12 mouse cellular contexts compared by ENCODE assay signal in the genomic region with DNA sequence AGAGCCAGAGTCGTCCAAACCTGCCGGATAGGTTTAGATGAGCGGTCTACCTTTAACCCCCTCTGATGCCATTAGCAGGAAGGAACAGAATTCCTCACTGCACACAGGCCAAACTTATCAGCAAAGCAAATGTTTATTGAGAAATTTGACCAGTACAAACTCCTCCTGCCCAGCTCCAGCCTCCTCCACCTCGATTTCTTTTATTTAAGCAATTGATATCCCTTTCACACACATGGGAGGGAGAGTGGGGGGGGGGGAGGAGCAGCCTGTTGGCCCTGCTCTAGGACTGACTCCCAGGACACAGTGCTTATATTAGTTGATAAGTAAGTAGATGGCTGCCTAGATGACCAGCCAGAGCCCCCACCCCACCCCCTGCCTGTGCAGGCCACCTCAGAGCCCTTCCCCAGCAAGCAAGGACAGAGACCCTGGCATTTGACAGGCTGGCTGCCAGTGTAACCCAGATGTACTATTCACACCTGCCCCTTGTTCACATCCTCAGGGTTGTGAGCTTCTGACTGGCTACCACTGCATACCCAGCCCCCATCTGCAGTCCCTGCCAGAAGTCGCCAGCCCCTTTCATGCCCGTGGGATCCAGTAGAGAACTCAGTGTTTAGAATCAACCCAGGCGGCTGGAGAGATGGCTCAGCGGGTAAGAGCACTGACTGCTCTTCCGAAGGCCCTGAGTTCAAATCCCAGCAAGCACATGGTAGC.
DNase-seq lines count a peak whose midpoint lies in the region; ATAC-seq and TF ChIP-seq lines count a peak whose summit lies in the region.
"Had no signal": no experiment of that assay in that cellular context is flagged by ENCODE, and none has a peak within 500 bp of the region (broad histone marks: within the 10 kb centered on the region; RNA-seq: fewer than 3 reads in every experiment).

No protein-coding gene starts in this region.

- no peaks in the 10 kb centered on the region for H3K36me3 ChIP-seq in intestine, embryonic 14.5 days (ENCODE audit: control insufficient read depth, insufficient read depth, low read length)
- no peaks in the 10 kb centered on the region; the same call in 1 of the 2 replicates for H3K36me3 ChIP-seq in intestine, postnatal 0 days (ENCODE audit: control insufficient read depth, insufficient read depth)
- H3K36me3 ChIP-seq in midbrain, embryonic 10.5 days: no peaks in the 10 kb centered on the region
- H3K36me3 ChIP-seq in midbrain, postnatal 0 days (ENCODE audit: insufficient read depth, low read length): no peaks in the 10 kb centered on the region
- H3K36me3 ChIP-seq in stomach, embryonic 16.5 days (ENCODE audit: control insufficient read depth, insufficient read depth, low read length): no peaks in the 10 kb centered on the region
- H3K36me3 ChIP-seq: heart, embryonic 12.5 days; midbrain, embryonic 15.5 days had no signal

- H3K4me3 ChIP-seq in intestine, embryonic 14.5 days (ENCODE audit: low read depth, low read length): no peak overlapping the region
- no peak overlapping the region for H3K4me3 ChIP-seq in intestine, postnatal 0 days (ENCODE audit: low read depth, low read length)
- H3K4me3 ChIP-seq in midbrain, embryonic 10.5 days: no peak overlapping the region
- H3K4me3 ChIP-seq in midbrain, postnatal 0 days (ENCODE audit: low read depth, low read length): no peak overlapping the region
- H3K4me3 ChIP-seq in embryonic fibroblast, embryonic 13.5 days (ENCODE audit: insufficient read depth, low read length): no peak overlapping the region
- H3K4me3 ChIP-seq in stomach, embryonic 16.5 days (replicated peaks; ENCODE audit: low read length): no peak overlapping the region
- H3K4me3 ChIP-seq: heart, embryonic 12.5 days; midbrain, embryonic 15.5 days had no signal

- no peak overlapping the region for H3K9ac ChIP-seq in intestine, embryonic 14.5 days (ENCODE audit: low read length)
- no peak overlapping the region for H3K9ac ChIP-seq in intestine, postnatal 0 days (ENCODE audit: low read depth, low read length)
- no peak overlapping the region for H3K9ac ChIP-seq in midbrain, postnatal 0 days (replicated peaks; ENCODE audit: low read length, poor library complexity, severe bottlenecking)
- peak overlapping the region; percentile 40; the same call in 1 of the 2 replicates for H3K9ac ChIP-seq in stomach, embryonic 16.5 days (ENCODE audit: low read length)
- H3K9ac ChIP-seq: heart, embryonic 12.5 days; liver, embryonic 14.5 days; midbrain, embryonic 15.5 days had no signal

- H3K4me2 ChIP-seq in intestine, embryonic 14.5 days (ENCODE audit: low read length): no peak overlapping the region
- no peak overlapping the region for H3K4me2 ChIP-seq in intestine, postnatal 0 days (replicated peaks; ENCODE audit: low read depth)
- no peak overlapping the region for H3K4me2 ChIP-seq in midbrain, postnatal 0 days (ENCODE audit: low read depth, low read length, poor library complexity, severe bottlenecking)
- H3K4me2 ChIP-seq in stomach, embryonic 16.5 days (ENCODE audit: low read depth, low read length): 0 out of 2 replicates have a peak overlapping the region, but pooled peaks have one; percentile 6
- H3K4me2 ChIP-seq: heart, embryonic 12.5 days; midbrain, embryonic 15.5 days had no signal

- H3K27me3 ChIP-seq in intestine, embryonic 14.5 days (replicated peaks; ENCODE audit: control insufficient read depth, insufficient read depth, low read length): no peaks in the 10 kb centered on the region
- no peaks in the 10 kb centered on the region for H3K27me3 ChIP-seq in intestine, postnatal 0 days (replicated peaks; ENCODE audit: control insufficient read depth, insufficient read depth, low read length)
- H3K27me3 ChIP-seq in midbrain, embryonic 10.5 days (ENCODE audit: low read depth, poor library complexity, severe bottlenecking): no peaks in the 10 kb centered on the region
- H3K27me3 ChIP-seq in midbrain, postnatal 0 days (ENCODE audit: insufficient read depth, low read length): no peaks in the 10 kb centered on the region
- no peaks in the 10 kb centered on the region for H3K27me3 ChIP-seq in stomach, embryonic 16.5 days (ENCODE audit: control insufficient read depth, insufficient read depth, low read length)
- H3K27me3 ChIP-seq: heart, embryonic 12.5 days; midbrain, embryonic 15.5 days had no signal

- H3K4me1 ChIP-seq in intestine, embryonic 14.5 days (replicated peaks; ENCODE audit: control insufficient read depth, insufficient read depth, low read length): peaks cover 91% of the 10 kb centered on the region
- peaks cover 12% of the 10 kb centered on the region; the same call in 1 of the 2 replicates for H3K4me1 ChIP-seq in intestine, postnatal 0 days (replicated peaks; ENCODE audit: control insufficient read depth, insufficient read depth, low read length)
- peaks cover 59% of the 10 kb centered on the region for H3K4me1 ChIP-seq in midbrain, embryonic 10.5 days
- H3K4me1 ChIP-seq in midbrain, postnatal 0 days (ENCODE audit: insufficient read depth, low read length): 0 out of 2 replicates have a peak, but pooled peaks cover 4% of the 10 kb centered on the region
- peaks cover 32% of the 10 kb centered on the region for H3K4me1 ChIP-seq in embryonic fibroblast, embryonic 13.5 days (ENCODE audit: control insufficient read depth, insufficient read depth, low read length)
- peaks cover 87% of the 10 kb centered on the region for H3K4me1 ChIP-seq in stomach, embryonic 16.5 days (ENCODE audit: control insufficient read depth, insufficient read depth, low read length)

- no peak for TF ChIP-seq CTCF in intestine, postnatal 0 days (IDR thresholded peaks at IDR 0.05; ENCODE audit: low read depth)
- no peak for TF ChIP-seq CTCF in midbrain, postnatal 0 days (IDR thresholded peaks at IDR 0.05)
- TF ChIP-seq CTCF in embryonic fibroblast, embryonic 13.5 days (IDR thresholded peaks at IDR 0.05; ENCODE audit: borderline replicate concordance, insufficient read depth, low read length): no peak

- no peaks in the 10 kb centered on the region for H3K9me3 ChIP-seq in intestine, embryonic 14.5 days (ENCODE audit: control insufficient read depth, low read length)
- H3K9me3 ChIP-seq in intestine, postnatal 0 days (ENCODE audit: control insufficient read depth): no peaks in the 10 kb centered on the region
- no peaks in the 10 kb centered on the region for H3K9me3 ChIP-seq in midbrain, embryonic 10.5 days (replicated peaks)
- H3K9me3 ChIP-seq in midbrain, postnatal 0 days (ENCODE audit: low read length): no peaks in the 10 kb centered on the region
- H3K9me3 ChIP-seq in stomach, embryonic 16.5 days (replicated peaks; ENCODE audit: control insufficient read depth, low read length): no peaks in the 10 kb centered on the region
- H3K9me3 ChIP-seq: heart, embryonic 12.5 days; midbrain, embryonic 15.5 days had no signal

- ATAC-seq in intestine, embryonic 14.5 days (replicated peaks; ENCODE audit: low FRiP score, low TSS enrichment, low read depth): 0 out of 2 replicates have a peak, but pooled peaks have one; percentile 13
- no peak for ATAC-seq in intestine, postnatal 0 days
- ATAC-seq in midbrain, postnatal 0 days (ENCODE audit: low FRiP score): no peak
- peak; percentile 67 for ATAC-seq in stomach, embryonic 16.5 days (ENCODE audit: insufficient read depth, low FRiP score)
- ATAC-seq: midbrain, embryonic 15.5 days had no signal

- H3K27ac ChIP-seq in intestine, embryonic 14.5 days (ENCODE audit: low read depth): peak overlapping the region; percentile 54
- no peak overlapping the region for H3K27ac ChIP-seq in intestine, postnatal 0 days (ENCODE audit: low read depth, low read length)
- H3K27ac ChIP-seq in midbrain, embryonic 10.5 days (replicated peaks): peak overlapping the region; percentile 34; the same call in 1 of the 2 replicates
- no peak overlapping the region for H3K27ac ChIP-seq in midbrain, postnatal 0 days (ENCODE audit: low read depth, low read length)
- peak overlapping the region; percentile 88 for H3K27ac ChIP-seq in embryonic fibroblast, embryonic 13.5 days (ENCODE audit: insufficient read depth, low read length)
- peak overlapping the region; percentile 86 for H3K27ac ChIP-seq in stomach, embryonic 16.5 days (ENCODE audit: low read length)
- H3K27ac ChIP-seq: liver, embryonic 14.5 days; midbrain, embryonic 15.5 days had no signal

- no peak for DNase-seq in intestine, embryonic 14.5 days (ENCODE audit: low spot score)
- no peak for DNase-seq in midbrain, embryonic 10.5 days (ENCODE audit: low spot score)
- no peak for DNase-seq in midbrain, postnatal 0 days (ENCODE audit: low spot score)
- DNase-seq in embryo, embryonic 11 days: no peak
- DNase-seq: cerebellum, adult 8-10 months; kidney, adult 2 months had no signal

- 38% methylated on average over 9 of the region's 9 CpGs for WGBS in intestine, embryonic 14.5 days
- 44% methylated on average over 9 of the region's 9 CpGs for WGBS in intestine, postnatal 0 days
- 79% methylated on average over 9 of the region's 9 CpGs for WGBS in midbrain, embryonic 10.5 days
- 65% methylated on average over 9 of the region's 9 CpGs for WGBS in midbrain, postnatal 0 days
- WGBS in stomach, embryonic 16.5 days: 32% methylated on average over 9 of the region's 9 CpGs

- no peak for TF ChIP-seq POLR2A in embryonic fibroblast, embryonic 13.5 days (IDR thresholded peaks at IDR 0.05; ENCODE audit: low read depth, low read length)

Comparison
In these comparisons a context has a peak if more than half of its experiments do, and no peak if none do; other contexts are left out.
1. ATAC-seq: peak in intestine, embryonic 14.5 days (single experiment) and stomach, embryonic 16.5 days (single experiment); none in intestine, postnatal 0 days (single experiment) and midbrain, postnatal 0 days (single experiment).
2. H3K27ac ChIP-seq: peak in intestine, embryonic 14.5 days (single experiment), midbrain, embryonic 10.5 days (single experiment), embryonic fibroblast, embryonic 13.5 days (single experiment) and stomach, embryonic 16.5 days (single experiment); none in intestine, postnatal 0 days (single experiment) and midbrain, postnatal 0 days (single experiment).